Mouse (Mus musculus) lung, postnatal 0 days (tissue): ENCODE data around the gene Vmn1r1.

Experiments
- CTCF ChIP-seq: IDR thresholded peaks from 2 replicates; pipeline ENCODE4 v1.5.1; 2016; ENCODE audit warnings: antibody characterized with exemption, mild to moderate bottlenecking
- EP300 ChIP-seq: IDR thresholded peaks from 2 replicates; pipeline ENCODE4 v1.6.1; 2016; ENCODE audit warnings: antibody characterized with exemption, mild to moderate bottlenecking, control low read depth

GRCm38 (mm10) chr1:182140370-182140769 lies 23.9 kb downstream of the Vmn1r1 start:
- TF ChIP-seq CTCF (peak; percentile 93), EP300 (no peak)
